Mouse (Mus musculus) skeletal muscle tissue, adult 2 months (tissue): ENCODE measurements around the gene Pex6.

Experiments
- DNase-seq: peaks from one replicate; pipeline ENCODE4 v3.0.0-alpha.2; 2012; ENCODE audit warnings: low read depth, low spot score

Pex6 gene

DNA sequence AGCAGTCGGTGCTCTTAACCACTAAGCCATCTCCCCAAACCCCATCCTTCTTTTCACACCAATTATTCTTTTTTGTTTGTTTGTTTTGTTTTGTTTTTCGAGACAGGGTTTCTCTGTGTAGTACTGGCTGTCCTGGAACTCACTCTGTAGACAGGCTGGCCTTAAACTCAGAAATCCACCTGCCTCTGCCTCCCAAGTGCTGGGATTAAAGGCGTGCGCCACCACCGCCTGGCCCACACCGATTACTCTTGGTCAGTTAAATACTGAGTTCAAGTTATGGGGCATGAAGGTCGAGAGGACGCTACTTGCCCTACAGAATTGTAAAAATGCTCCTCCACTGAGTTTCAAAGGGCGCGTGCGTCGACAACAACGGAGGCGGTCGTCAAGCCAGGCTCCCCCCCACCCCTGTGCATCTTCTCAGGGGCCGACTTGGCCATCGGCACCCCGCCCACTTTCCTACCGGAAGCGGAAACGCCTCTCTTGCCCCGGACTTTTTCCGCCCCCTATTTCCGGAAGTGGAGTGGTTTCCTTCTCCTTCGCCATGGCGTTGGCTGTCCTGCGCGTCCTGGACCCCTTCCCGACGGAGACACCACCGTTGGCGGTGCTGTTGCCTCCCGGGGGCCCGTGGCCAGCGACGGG is at the start of gene Pex6:
Gene Pex6 (plus strand): TSS at position 505 of the 639 bp plus-strand sequence.
- DNase-seq = peak; percentile 88

- DNase-seq = no peak
These were observed 49.3 kb upstream of the Pex6 start for GRCm38 (mm10) chr17:46661981-46662380.

DNA sequence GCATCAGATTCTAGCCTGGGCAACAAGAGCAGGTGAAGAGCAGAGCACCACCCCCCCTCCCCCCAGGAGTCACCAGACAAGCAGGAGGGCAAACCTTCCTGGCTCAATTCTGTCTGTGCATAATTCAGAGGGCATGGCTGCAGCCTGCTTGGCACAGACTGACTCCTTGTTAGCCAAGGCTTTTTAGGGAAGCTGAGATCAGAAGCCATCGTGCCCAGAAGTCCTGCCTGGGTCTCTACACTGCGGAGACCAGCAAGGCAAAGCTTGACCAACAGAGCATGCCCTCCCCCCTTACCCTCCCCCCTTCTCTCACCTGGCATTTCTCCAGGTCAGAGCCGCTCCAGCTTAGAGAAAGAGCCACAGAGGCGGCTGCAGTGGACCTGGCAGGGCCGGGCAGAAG is 48.5 kb upstream of the Pex6 start:
- peak; percentile 82 for DNase-seq

DNA sequence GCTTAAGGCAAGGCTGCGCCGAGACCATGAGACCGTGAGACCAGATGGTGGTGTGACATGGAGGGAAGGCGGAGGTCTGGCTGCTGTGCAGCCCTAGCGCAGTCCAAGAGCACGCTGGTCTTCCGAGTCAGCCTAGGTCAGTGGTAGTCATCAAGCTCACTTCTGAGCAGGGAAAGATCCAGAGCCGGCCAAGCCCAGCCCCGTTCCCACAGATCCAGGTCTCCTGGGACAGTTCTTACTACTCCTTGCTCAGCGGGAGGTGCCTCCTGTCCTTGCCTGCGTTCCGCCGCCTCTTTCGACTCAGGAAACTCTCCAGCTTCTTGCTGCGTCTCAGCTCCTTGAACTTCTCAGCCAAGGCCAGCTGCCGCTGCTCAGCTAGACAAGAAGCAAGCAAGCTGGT is 43.6 kb upstream of the Pex6 start:
- peak; percentile 56 for DNase-seq

- no peak for DNase-seq
These were observed 41.4 kb upstream of the Pex6 start for GRCm38 (mm10) chr17:46669911-46670310.

GRCm38 (mm10) chr17:46673850-46674529 is 37.3 kb upstream of the Pex6 start, which contains the start of gene Rrp36:
TSS of gene Rrp36 (minus strand) at chr17:46674352.
- DNase-seq = peak; percentile 92

- DNase-seq = no peak
These were observed 36.6 kb upstream of the Pex6 start for GRCm38 (mm10) chr17:46674530-46675283.

DNA sequence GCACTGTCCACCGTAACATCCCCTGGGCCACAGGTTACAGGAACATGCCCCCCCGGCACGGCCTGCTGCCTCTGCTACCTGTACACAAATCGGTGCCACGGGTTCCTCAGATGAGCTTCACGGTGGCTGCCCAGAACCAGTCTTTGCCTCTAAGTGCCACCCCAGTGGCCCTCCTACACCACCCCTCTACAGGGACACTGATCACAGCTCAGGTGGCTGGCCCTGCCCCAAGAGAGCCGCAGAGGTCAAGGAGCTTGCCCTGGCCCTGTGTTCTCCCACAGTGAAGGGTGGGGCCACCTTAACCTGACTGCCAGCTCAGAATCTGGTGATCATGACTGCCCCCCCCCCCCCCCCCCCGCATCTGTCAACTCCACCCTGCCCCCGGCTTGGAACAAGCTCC is 32.8 kb upstream of the Pex6 start, which contains the start of gene Mea1:
Gene Mea1 (plus strand): TSS at position 378 of the 400 bp plus-strand sequence.
- peak; percentile 69 for DNase-seq

DNA sequence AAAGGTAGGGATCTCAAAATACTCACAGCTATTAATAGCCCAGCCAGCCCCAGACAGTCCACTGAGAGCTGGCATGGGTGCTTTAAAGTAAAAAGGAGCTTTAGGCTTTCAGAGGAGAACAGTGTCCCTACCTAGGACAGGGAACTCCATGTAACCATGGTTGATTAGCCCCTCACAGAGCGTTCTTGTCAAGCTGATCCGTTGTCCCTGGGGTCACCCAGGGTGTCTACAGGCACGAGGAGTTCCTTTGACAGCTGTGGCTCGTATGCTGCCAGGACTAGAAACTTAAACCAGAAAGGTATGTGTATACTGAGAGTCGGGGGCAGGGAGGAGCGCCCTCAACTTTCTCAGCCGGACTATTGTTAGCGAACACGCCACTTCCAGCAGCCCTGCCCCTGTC is 32.4 kb upstream of the Pex6 start:
- DNase-seq = peak; percentile 81

DNA sequence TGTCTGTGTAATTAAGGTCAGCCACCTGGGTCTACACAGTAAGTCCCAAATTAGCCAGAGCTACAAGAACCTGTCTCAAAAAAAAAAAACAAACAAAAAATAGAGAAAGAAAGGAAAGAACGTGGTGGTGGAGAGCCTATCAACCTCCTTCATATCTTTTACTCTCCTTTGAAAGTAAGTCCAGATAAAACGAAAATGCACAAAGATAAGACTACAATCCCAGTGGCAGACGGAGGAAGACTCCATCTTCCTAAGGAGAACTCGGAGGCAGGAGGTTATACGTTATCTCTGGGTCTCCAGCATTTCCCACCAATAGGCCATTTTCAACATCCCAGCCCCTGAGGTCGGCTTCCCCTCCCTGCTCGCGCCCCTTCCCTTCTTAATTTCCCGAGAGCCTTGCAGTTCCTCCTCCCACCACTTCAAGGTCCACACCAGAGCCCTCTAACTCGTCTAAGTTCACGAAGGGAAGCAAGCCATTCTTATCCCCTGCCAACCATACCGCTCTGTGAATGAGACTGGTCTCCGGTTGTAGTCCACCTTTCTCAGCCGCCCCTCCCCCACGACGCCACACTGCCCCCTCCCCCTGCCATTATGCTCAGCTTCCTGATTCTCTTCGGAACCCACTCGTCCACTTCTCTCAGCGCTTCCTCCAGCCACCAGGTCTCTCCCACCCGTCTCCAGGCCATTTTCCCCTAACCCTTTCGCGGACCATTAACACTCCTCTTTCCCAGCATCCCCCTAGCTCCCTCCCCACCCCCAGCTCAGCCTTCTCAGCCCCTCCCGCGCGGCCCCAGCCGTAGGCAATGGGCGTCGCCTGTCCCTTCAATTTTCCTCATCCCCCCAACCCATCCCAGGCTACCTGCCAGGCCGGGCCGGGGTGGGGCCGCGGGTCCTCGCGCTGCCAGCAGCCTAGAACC is 31.2 kb upstream of the Pex6 start:
- DNase-seq = peak; percentile 52

GRCm38 (mm10) chr17:46680760-46681373 is 30.4 kb upstream of the Pex6 start, which contains the start of gene Klhdc3:
TSS of gene Klhdc3 (minus strand) at chr17:46680914.
- DNase-seq = peak; percentile 99

DNA sequence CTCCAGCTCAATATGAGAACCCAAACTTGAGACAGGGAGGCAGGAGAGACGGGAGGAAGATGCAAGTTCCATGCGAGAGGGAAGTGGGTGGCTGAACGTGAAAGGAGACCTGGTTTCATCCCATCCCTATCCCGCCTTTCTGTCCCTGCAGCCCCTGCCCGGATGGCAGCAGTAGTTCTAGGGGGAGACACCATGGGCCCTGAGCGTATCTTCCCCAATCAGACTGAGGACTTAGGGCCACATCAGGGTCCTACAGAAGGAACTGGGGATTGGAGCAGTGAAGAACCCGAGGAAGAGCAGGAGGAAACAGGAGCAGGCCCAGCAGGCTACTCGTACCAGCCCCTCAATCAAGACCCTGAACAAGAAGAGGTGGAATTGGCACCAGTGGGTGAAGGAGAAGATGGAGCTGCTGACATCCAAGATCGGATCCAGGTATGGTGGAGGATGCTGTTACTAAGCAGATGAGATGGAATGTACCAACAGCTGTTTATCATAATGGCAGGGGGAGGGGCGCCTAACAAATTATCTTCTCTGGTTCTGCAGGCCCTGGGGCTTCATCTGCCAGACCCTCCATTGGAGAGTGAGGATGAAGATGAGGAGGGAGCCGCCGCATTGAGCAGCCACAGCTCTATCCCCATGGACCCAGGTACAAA is 29.7 kb upstream of the Pex6 start:
- no peak for DNase-seq

- no peak for DNase-seq
These were observed 28.4 kb upstream of the Pex6 start for GRCm38 (mm10) chr17:46682654-46683389.

GRCm38 (mm10) chr17:46685913-46686312 is 25.4 kb upstream of the Pex6 start:
- no peak for DNase-seq

DNA sequence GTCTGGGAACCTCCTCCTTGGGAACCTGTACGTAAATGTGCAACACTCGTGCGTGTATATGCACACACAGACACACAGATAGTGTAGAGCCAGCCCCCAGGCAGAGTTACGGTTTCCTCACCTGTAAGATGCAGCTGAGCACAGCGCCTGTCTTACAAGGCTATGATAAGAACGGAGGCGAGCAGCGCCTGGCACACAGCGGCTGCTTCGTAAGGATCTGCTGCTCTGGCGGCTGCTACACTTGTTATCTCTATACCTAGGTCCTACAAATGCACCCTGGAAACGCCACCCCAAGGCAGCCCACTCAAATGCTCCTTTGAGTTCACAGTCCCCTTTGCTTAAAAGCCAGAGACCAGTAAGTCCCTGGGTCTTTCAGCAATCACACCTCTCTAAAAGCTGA is 20.6 kb upstream of the Pex6 start:
- DNase-seq = no peak

GRCm38 (mm10) chr17:46691390-46691789 is 19.9 kb upstream of the Pex6 start:
- no peak for DNase-seq

- DNase-seq = no peak
These were observed 16.7 kb upstream of the Pex6 start for GRCm38 (mm10) chr17:46694517-46695063.

GRCm38 (mm10) chr17:46698515-46698914 is 12.7 kb upstream of the Pex6 start:
- no peak for DNase-seq

DNA sequence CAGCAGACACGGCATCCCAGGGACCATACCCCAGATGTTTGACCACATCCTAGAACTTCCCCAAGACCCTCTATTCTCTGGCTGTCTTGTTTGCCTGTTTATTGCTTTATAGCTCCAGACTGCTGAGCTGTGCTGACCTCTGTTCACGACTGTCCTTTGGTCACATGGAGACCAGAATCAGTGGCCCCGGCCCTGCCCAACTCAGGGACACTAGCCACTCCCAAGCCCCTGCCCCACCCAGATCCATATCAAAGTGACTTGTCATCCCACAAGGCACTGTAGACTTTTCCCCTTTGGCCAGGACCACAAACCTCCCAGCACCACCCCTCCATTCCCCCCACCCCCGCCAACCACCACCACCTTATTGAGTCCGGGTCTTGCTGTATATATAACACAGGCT is 12.0 kb upstream of the Pex6 start:
- DNase-seq = no peak
